Mouse (Mus musculus) heart, embryonic 14.5 days (tissue): ENCODE measurements at regions not wholly inside any gene's neighbourhood (a gene's known extent, or its start where the extent isn't known, plus 50 kb on each side); places are given as distances from the start of the nearest gene placed in this dataset.

Experiments used
- ATAC-seq: fragments of 200-750 bp; cut with Nextera tagmentation; 2 replicates; pipeline ENCODE4 v1.8.0; 2017; ENCODE audit warnings: low read depth, moderate TSS enrichment; ENCODE audit not compliant: insufficient number of reproducible peaks, insufficient read depth, low FRiP score
- H3K27ac ChIP-seq, 2 experiments: fragments of 200-500 bp in 1 of 2; fragments of 300-500 bp in 1 of 2; sonication (generic) in 1 of 2; replicated peaks in 1 of 2; 2 replicates each; pipeline ENCODE4 v1.5.1; 2012 to 2014; ENCODE audit warnings: low read depth in 2 of 2, low read length in 2 of 2, control low read depth in 1 of 2, mild to moderate bottlenecking in 1 of 2, mixed read lengths in 1 of 2; ENCODE audit not compliant: control insufficient read depth in 1 of 2, insufficient read depth in 1 of 2
- H3K27me3 ChIP-seq: fragments of 300-500 bp; sonication (generic); 2 replicates; pipeline ENCODE4 v1.6.1; 2014; ENCODE audit warnings: mild to moderate bottlenecking, low read length, control low read depth; ENCODE audit not compliant: control insufficient read depth, insufficient read depth
- H3K36me3 ChIP-seq: fragments of 300-500 bp; sonication (generic); 2 replicates; pipeline ENCODE4 v1.6.1; 2014; ENCODE audit warnings: mild to moderate bottlenecking, control low read depth, low read length, mixed read lengths; ENCODE audit not compliant: control insufficient read depth, insufficient read depth
- H3K4me1 ChIP-seq, 2 experiments: fragments of 200-500 bp in 1 of 2; fragments of 300-500 bp in 1 of 2; sonication (generic) in 1 of 2; 2 replicates each; pipeline ENCODE4 v1.6.1; 2012 to 2014; ENCODE audit warnings: low read length in 2 of 2, control low read depth in 1 of 2, mixed read lengths in 1 of 2; ENCODE audit not compliant: control insufficient read depth in 2 of 2, insufficient read depth in 2 of 2
- H3K4me2 ChIP-seq: fragments of 300-500 bp; sonication (generic); 2 replicates; pipeline ENCODE4 v1.6.1; 2014; ENCODE audit warnings: mild to moderate bottlenecking, low read length
- H3K4me3 ChIP-seq, 2 experiments: fragments of 200-500 bp in 1 of 2; fragments of 300-500 bp in 1 of 2; sonication (generic) in 1 of 2; 2 replicates each; pipeline ENCODE4 v1.5.1; 2012 to 2014; ENCODE audit warnings: low read length in 2 of 2, mild to moderate bottlenecking in 2 of 2, control low read depth in 1 of 2, low read depth in 1 of 2, moderate library complexity in 1 of 2; ENCODE audit not compliant: control insufficient read depth in 1 of 2, insufficient read depth in 1 of 2
- H3K9ac ChIP-seq: fragments of 300-500 bp; sonication (generic); 2 replicates; pipeline ENCODE4 v1.6.1; 2014; ENCODE audit warnings: mild to moderate bottlenecking, low read length
- H3K9me3 ChIP-seq: fragments of 300-500 bp; sonication (generic); 2 replicates; pipeline ENCODE4 v1.6.1; 2016; ENCODE audit warnings: low read length, control low read depth; ENCODE audit not compliant: control insufficient read depth
- WGBS: fragments of 180-500 bp; shearing (Covaris S2); extraction: QIAGEN DNeasy Blood & Tissue Kit; methylation state at CpG from one replicate; pipeline ENCODE4 v1.1.7; 2014; 5-methylcytosine and 5-hydroxymethylcytosine counted together

DNA sequence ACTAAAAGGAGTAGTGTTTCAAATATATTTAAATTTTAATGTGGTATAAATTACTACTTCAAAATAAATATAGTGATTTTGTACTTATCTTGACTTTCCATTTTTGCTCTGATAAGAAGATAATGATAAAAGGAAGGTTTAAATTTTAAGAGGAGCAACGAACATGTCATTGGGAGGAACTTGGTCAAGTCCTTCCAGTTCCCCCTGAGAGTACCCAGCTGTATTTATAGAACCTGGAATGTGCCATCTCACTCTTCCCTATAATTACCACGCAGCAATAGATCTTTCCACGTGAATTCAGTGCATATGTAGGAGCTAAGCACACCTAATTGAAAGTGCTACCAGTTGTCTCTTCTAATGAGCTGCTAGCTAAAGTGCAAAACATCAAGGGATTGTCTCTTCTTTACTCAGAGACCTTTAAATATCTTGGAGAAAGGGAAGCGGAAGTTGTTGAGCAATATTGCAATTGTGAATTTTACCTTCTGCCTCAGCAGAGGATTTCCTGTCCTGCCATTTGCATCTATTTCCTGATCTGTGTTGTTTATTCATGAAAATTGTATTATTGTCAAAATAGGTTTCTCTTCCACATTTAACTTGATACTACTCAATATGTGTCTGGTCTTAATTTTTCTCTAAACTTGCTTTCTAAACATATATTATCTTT is 1243.0 kb upstream of the Zeb2 start:
- H3K27me3 ChIP-seq: no peaks in the 10 kb centered on the region
- H3K4me3 ChIP-seq: no peak overlapping the region
- H3K4me1 ChIP-seq: no peaks in the 10 kb centered on the region
- 62% methylated on average over 4 of the region's 4 CpGs for WGBS
- H3K4me2 ChIP-seq: no peak overlapping the region
- no peaks in the 10 kb centered on the region for H3K36me3 ChIP-seq
- H3K9me3 ChIP-seq: no peaks in the 10 kb centered on the region
- no peak overlapping the region for H3K27ac ChIP-seq
- ATAC-seq: no peak
- H3K9ac ChIP-seq: no peak overlapping the region

GRCm38 (mm10) chr2:46358225-46358624 is 1241.0 kb upstream of the Zeb2 start:
- WGBS: 83% methylated on average over 3 of the region's 3 CpGs
- no peak overlapping the region for H3K4me2 ChIP-seq
- ATAC-seq: no peak

GRCm38 (mm10) chr2:46356651-46357050 is 1239.5 kb upstream of the Zeb2 start:
- ATAC-seq: no peak
- H3K9ac ChIP-seq: no peak overlapping the region
- no peaks in the 10 kb centered on the region for H3K36me3 ChIP-seq
- no peak overlapping the region for H3K27ac ChIP-seq
- H3K4me1 ChIP-seq: no peaks in the 10 kb centered on the region
- H3K9me3 ChIP-seq: no peaks in the 10 kb centered on the region
- no peaks in the 10 kb centered on the region for H3K27me3 ChIP-seq
- 86% methylated on average over 3 of the region's 3 CpGs for WGBS
- H3K4me2 ChIP-seq: no peak overlapping the region
- H3K4me3 ChIP-seq: no peak overlapping the region

More at GRCm38 (mm10) chr2:46358225-46358624, 1241.0 kb upstream of the Zeb2 start:
- Histone ChIP-seq H3K27ac (no peak overlapping the region), H3K4me1 (no peaks in the 10 kb centered on the region), H3K36me3 (no peaks in the 10 kb centered on the region), H3K4me3 (no peak overlapping the region), H3K9me3 (no peaks in the 10 kb centered on the region), H3K9ac (no peak overlapping the region), H3K27me3 (no peaks in the 10 kb centered on the region)

- Histone ChIP-seq H3K9me3 (no peaks in the 10 kb centered on the region), H3K4me3 (no peak overlapping the region), H3K9ac (no peak overlapping the region), H3K27ac (no peak overlapping the region), H3K4me1 (no peaks in the 10 kb centered on the region), H3K4me2 (no peak overlapping the region), H3K27me3 (no peaks in the 10 kb centered on the region), H3K36me3 (no peaks in the 10 kb centered on the region)
- 60% methylated on average over 4 of the region's 4 CpGs for WGBS
- ATAC-seq: no peak
These were observed 1223.5 kb upstream of the Zeb2 start for GRCm38 (mm10) chr2:46340694-46341093.

- ATAC-seq: no peak
- Histone ChIP-seq H3K4me2 (no peak overlapping the region), H3K36me3 (no peaks in the 10 kb centered on the region), H3K27me3 (no peaks in the 10 kb centered on the region), H3K4me1 (no peaks in the 10 kb centered on the region), H3K4me3 (no peak overlapping the region), H3K9me3 (no peaks in the 10 kb centered on the region), H3K9ac (no peak overlapping the region), H3K27ac (no peak overlapping the region)
- 76% methylated on average over 2 of the region's 2 CpGs for WGBS
These were observed 1199.5 kb upstream of the Zeb2 start for GRCm38 (mm10) chr2:46316666-46317065.

GRCm38 (mm10) chr2:46315243-46315642 is 1198.0 kb upstream of the Zeb2 start:
- Histone ChIP-seq H3K4me3 (no peak overlapping the region), H3K27ac (no peak overlapping the region), H3K27me3 (no peaks in the 10 kb centered on the region), H3K9ac (no peak overlapping the region), H3K36me3 (no peaks in the 10 kb centered on the region), H3K4me2 (no peak overlapping the region), H3K9me3 (no peaks in the 10 kb centered on the region), H3K4me1 (no peaks in the 10 kb centered on the region)
- no peak for ATAC-seq
- 77% methylated on average over 3 of the region's 3 CpGs for WGBS

DNA sequence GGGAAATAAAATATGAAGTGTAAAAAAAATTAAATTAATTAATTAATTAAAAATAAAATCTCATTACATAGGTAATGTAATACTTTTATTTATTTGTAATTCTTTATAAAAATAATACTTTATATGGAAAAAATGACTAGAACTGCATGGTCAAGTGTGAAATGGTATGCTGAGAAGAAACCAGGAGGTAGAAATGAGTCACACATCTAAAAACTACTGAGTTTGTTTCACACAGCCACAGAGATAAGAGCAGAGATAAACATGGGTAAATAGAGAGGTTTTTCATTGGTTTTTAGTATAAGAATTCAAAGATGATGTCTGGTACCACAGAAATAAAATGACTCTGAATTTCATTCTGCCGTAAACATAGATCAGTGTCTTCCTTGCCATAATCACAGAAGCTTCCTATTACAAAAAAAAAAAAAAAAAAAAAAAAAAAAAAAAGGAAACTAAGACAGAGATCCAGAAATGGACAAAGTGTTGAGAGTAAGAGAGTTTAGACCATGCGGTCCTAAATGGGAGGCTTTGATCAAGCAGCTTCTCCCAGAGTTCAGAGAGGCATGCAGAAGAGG is 1190.5 kb upstream of the Zeb2 start:
- ATAC-seq: no peak
- Histone ChIP-seq H3K4me3 (no peak overlapping the region), H3K9ac (no peak overlapping the region), H3K9me3 (no peaks in the 10 kb centered on the region), H3K4me2 (no peak overlapping the region), H3K36me3 (no peaks in the 10 kb centered on the region), H3K27me3 (no peaks in the 10 kb centered on the region), H3K4me1 (no peaks in the 10 kb centered on the region), H3K27ac (no peak overlapping the region)
- WGBS: 88% methylated on average over 2 of the region's 2 CpGs

DNA sequence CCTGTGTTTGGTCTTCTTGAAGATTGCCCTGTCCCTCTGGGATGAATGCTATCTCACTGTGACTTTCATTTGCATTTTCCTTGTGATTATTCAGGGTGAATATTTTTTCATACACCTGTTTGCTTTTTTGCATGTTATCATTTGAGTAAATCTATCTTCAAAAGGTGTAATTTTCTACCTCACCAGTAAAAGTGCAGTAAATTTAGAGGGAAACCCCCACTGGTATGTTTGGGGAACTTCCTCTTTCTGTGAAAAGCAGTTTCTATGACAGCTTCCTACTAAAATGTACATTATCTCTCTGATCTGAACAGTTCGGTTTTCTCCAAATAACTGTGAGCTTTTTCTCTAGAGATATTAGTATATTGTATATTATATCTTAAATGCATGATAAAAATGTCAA is 1185.4 kb upstream of the Zeb2 start:
- Histone ChIP-seq H3K4me1 (no peaks in the 10 kb centered on the region), H3K36me3 (no peaks in the 10 kb centered on the region), H3K27ac (no peak overlapping the region), H3K9me3 (no peaks in the 10 kb centered on the region), H3K9ac (no peak overlapping the region), H3K4me3 (no peak overlapping the region), H3K27me3 (no peaks in the 10 kb centered on the region), H3K4me2 (no peak overlapping the region)
- no peak for ATAC-seq
- 53% methylated on average over 1 of the region's 1 CpGs for WGBS
